Mouse (Mus musculus) lung, postnatal 14 days (tissue): ENCODE data around the gene Pde1c.

ENCODE experiments used
- DNase-seq: peaks from one replicate; pipeline ENCODE4 v3.0.0; 2021

Gene Pde1c

GRCm38 (mm10) chr6:56066632-56067282, 502.1 kb downstream of the Pde1c start:
- DNase-seq: peak; percentile 19

GRCm38 (mm10) chr6:56063736-56064135, 505.2 kb downstream of the Pde1c start:
- DNase-seq: no peak

- DNase-seq: peak; percentile 3
These were observed 519.8 kb downstream of the Pde1c start for GRCm38 (mm10) chr6:56049104-56049503.

- DNase-seq: no peak
These were observed 520.3 kb downstream of the Pde1c start for GRCm38 (mm10) chr6:56048580-56048979.

GRCm38 (mm10) chr6:56044716-56045115, 524.2 kb downstream of the Pde1c start:
- no peak for DNase-seq

GRCm38 (mm10) chr6:56044270-56044669, 524.6 kb downstream of the Pde1c start:
- DNase-seq: no peak

GRCm38 (mm10) chr6:56039476-56040055, 529.3 kb downstream of the Pde1c start:
- DNase-seq: no peak

GRCm38 (mm10) chr6:56035054-56035453, 533.8 kb downstream of the Pde1c start:
- DNase-seq: no peak

- DNase-seq: no peak
These were observed 536.7 kb downstream of the Pde1c start for GRCm38 (mm10) chr6:56032231-56032630.

GRCm38 (mm10) chr6:56029986-56030385, 538.9 kb downstream of the Pde1c start:
- DNase-seq: no peak

GRCm38 (mm10) chr6:56027966-56028365, 540.9 kb downstream of the Pde1c start:
- no peak for DNase-seq

GRCm38 (mm10) chr6:56027318-56027717, 541.6 kb downstream of the Pde1c start:
- no peak for DNase-seq

- DNase-seq: no peak
These were observed 543.4 kb downstream of the Pde1c start for GRCm38 (mm10) chr6:56025533-56025932.
